Mouse (Mus musculus): ENCODE data around the gene Rfx5. TPM values are rescaled to one million over a fixed set of nuclear protein-coding genes. Genes with fewer than 3 reads are reported as not detected.

The Rfx5 gene
- total RNA-seq, 2 experiments from 2014 or later: 3.8 to 5.7 TPM

GRCm38 (mm10) chr3:94984312-94984711, 30.4 kb downstream of the Rfx5 start:
- intact Hi-C loops (cut with DNase I): no loop called here
- no peak for DNase-seq

GRCm38 (mm10) chr3:94985513-94985912, 31.6 kb downstream of the Rfx5 start:
- intact Hi-C loops (cut with DNase I): no loop called here
- no peak for DNase-seq

- intact Hi-C loops (cut with DNase I): no loop called here
- peak; percentile 41 to 64 for DNase-seq
Observed at GRCm38 (mm10) chr3:94987578-94987977, 33.7 kb downstream of the Rfx5 start.

- intact Hi-C loops (cut with DNase I): no loop called here
- DNase-seq: peak in 1 of 2 experiments; percentile 29
Observed at GRCm38 (mm10) chr3:94989159-94989761, 35.4 kb downstream of the Rfx5 start.

DNA sequence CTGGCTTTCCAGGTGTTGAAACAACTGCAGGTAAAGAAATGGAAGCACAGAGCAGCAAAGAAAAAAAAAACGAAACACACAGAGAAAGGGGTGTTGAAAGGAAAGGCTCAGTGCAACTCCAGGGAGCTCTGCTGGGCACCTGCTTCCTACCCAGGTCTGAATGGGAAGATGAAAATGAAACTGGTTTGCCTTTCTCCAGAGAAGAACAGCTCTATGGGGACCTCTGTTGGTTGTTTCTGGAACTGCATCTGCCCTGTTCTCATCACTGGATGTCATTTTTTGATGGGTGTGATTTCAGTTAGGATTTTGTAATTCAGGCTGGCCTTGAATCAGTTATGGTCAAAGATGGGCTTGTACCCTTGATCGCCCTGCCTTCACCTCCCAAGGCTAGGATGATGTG, 43.1 kb downstream of the Rfx5 start:
- intact Hi-C loops (cut with DNase I): loop anchor here (1.0 to 10.0 kb wide), 2 partner anchors 50 to 112 kb away; partner anchors contain the start of gene Psmb4
- peak in 1 of 2 experiments; percentile 73 for DNase-seq

GRCm38 (mm10) chr3:95002569-95002968, 48.7 kb downstream of the Rfx5 start:
- intact Hi-C loops (cut with DNase I): no loop called here
- no peak for DNase-seq

- intact Hi-C loops (cut with DNase I): no loop called here
- no peak for DNase-seq
Observed at GRCm38 (mm10) chr3:95003273-95003672, 49.4 kb downstream of the Rfx5 start.

DNA sequence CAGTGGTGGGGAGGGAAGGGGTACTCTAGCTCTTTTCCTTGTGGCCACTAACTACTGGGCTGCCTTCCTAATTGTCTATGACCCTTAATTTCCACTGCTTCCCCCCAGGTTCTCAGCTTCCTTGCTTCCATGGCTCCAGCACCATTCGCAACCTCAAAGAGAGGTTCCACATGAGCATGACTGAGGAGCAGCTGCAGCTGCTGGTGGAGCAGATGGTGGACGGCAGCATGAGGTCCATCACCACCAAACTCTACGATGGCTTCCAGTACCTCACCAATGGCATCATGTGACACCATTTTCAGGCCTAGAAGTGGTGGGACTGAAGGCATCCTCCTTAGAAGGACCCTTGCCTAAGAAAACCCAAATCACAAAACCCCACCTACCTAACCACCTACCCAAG, 51.8 kb downstream of the Rfx5 start:
- DNase-seq: no peak
- intact Hi-C loops (cut with DNase I): no loop called here

GRCm38 (mm10) chr3:95007706-95008105, 53.8 kb downstream of the Rfx5 start:
- no peak for DNase-seq
- intact Hi-C loops (cut with DNase I): no loop called here

DNA sequence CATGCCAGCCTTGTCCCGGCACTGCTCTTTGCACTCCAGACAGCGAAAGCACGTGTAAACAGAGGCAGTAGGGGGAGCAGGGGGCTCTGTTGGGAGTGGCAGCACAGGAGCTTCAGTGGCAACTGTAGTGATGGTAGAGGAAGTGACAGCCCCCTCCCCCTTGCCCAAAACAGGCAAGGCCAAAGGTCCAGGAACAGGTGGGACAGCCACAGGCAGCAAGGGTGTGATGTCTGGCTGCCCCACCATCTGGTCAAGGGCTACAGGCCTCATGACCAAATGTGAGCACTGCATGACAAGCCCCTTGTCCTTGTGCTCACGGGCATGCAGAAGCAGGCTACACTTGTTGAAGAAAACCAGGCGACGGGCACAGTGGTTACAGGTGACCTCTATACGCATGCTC, 56.5 kb downstream of the Rfx5 start:
- no peak for DNase-seq
- intact Hi-C loops (cut with DNase I): no loop called here

Small RNA genes within 50 kb of the gene (microRNA-seq; reads per million reads assigned to microRNA genes)
- gene Mir7013: 0.74 to 1.8 reads per million in 2 experiments

Other genes with a start within 250 kb of the Rfx5 start
- under 1 TPM; 0.12 to 0.13 TPM for gene Cgn, start 167.6 kb upstream of the Rfx5 start, total RNA-seq (2021)
- 10 to 100 TPM; 12.3 to 14.5 TPM for gene Pogz, start 116.5 kb upstream of the Rfx5 start, total RNA-seq (2021)
- gene Psmb4, start 67.1 kb upstream of the Rfx5 start, total RNA-seq (2021): 100 to 1,000 TPM; 189 to 190 TPM
- gene Selenbp1, start 21.0 kb upstream of the Rfx5 start, total RNA-seq (2021): 10 to 100 TPM in 1 of 2 experiments, 1 to 10 TPM in 1; 8.2 to 17.1 TPM
- gene Pi4kb, start 20.7 kb downstream of the Rfx5 start, total RNA-seq (2021): 10 to 100 TPM; 18.6 to 19.6 TPM
- 10 to 100 TPM in 1 of 2 experiments, 1 to 10 TPM in 1; 9.5 to 11.7 TPM for gene Zfp687, start 61.4 kb downstream of the Rfx5 start, total RNA-seq (2021)
- gene Psmd4, start 88.5 kb downstream of the Rfx5 start, total RNA-seq (2021): 100 to 1,000 TPM; 178 to 188 TPM
- gene Pip5k1a, start 152.9 kb downstream of the Rfx5 start, total RNA-seq (2021): 10 to 100 TPM; 20.2 to 24.8 TPM
- gene Vps72, start 156.9 kb downstream of the Rfx5 start, total RNA-seq (2021): 10 to 100 TPM; 39.4 to 47.9 TPM
- 100 to 1,000 TPM; 623 to 679 TPM for gene Tmod4, start 170.4 kb downstream of the Rfx5 start, total RNA-seq (2021)
- 10 to 100 TPM; 21.7 to 27.3 TPM for gene Scnm1, start 179.9 kb downstream of the Rfx5 start, total RNA-seq (2021)
- 1 to 10 TPM; 6.4 to 8.2 TPM for gene Lysmd1, start 180.0 kb downstream of the Rfx5 start, total RNA-seq (2021)
- gene Tnfaip8l2, start 188.3 kb downstream of the Rfx5 start, total RNA-seq (2021): under 1 TPM; 0.38 to 0.69 TPM
- gene Sema6c, start 206.4 kb downstream of the Rfx5 start, total RNA-seq (2021): 10 to 100 TPM; 96.3 to 98.2 TPM